Mouse (Mus musculus): ENCODE measurements around the gene Phlda1. TPM values are rescaled to one million over a fixed set of nuclear protein-coding genes. Genes with fewer than 3 reads are reported as not detected.

Phlda1 gene
- total RNA-seq, 2 experiments from 2014 or later, result 3.4 to 3.7 TPM

DNA sequence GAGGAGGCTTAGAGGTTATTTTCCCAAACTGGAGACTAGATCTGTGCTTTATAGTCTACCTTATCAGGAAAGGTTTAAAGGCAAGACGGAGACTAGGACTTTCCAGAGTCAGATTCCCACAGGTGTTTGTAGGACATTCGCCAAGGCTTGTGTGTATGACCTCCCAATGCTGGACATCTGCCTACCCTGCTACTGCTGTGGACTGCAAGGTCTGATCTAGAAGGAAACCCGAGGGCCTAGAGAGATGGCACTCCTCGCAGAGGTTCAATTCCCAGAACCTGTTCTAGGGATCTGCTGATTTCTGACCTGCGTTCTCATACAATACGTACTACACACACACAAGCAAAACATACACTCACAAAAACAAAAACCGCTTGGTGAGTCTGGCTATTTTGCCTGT lies 680 bp upstream of the Phlda1 start:
- DNase-seq, result no peak

DNA sequence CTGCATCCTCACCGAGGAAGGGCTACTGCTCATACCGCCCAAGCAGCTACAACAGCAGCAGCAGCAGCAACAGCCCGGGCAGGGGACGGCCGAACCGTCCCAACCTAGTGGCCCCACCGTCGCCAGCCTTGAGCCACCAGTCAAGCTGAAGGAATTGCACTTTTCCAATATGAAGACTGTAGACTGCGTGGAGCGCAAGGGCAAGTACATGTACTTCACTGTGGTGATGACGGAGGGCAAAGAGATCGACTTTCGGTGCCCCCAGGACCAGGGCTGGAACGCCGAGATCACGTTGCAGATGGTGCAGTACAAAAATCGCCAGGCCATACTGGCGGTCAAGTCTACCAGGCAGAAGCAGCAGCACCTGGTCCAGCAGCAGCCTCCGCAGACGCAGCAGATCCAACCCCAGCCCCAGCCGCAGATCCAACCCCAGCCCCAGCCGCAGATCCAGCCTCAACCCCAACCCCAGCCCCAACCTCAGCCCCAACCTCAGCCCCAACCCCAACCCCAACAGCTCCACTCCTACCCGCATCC lies 907 bp downstream of the Phlda1 start:
- peak; percentile 10 for DNase-seq

- peak; percentile 57 for DNase-seq
Measured at GRCm38 (mm10) chr10:111507460-111508211, 1.6 kb downstream of the Phlda1 start.

- no peak for DNase-seq
Measured at GRCm38 (mm10) chr10:111508324-111509080, 2.4 kb downstream of the Phlda1 start.

DNA sequence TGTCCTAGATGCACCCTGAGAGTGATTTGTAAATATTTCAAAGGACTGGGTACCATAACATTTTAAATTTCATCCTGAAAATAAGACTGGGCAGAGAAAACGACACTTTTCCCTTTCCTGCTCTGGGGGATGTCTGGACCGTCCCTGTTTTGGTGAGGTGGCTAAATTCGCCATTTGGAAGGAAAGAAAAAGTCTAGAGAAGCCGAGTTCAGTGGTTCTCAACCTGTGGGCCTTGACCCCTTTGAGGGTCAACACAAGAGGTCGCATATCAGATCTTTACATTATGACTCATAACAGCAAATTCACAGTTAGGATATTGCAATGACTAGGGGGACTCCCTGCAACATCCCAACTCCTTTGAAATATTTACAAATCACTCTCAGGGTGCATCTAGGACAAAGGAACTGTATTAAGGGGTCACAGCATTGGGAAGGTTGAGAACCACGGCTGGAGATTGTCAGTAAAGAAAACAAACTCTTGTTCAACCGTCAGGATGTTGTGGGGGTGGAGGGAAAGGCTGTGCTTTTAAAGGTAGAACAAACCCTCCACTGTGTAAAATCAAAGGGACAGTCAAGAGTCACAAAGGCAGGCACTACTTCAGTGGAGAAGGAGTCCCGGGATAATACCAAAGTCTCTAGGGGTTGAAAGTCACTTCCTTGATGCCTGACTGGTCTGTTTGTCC lies 3.2 kb downstream of the Phlda1 start:
- DNase-seq, result no peak

GRCm38 (mm10) chr10:111509981-111510380 lies 3.9 kb downstream of the Phlda1 start:
- no peak for DNase-seq

- no peak for DNase-seq
Measured at GRCm38 (mm10) chr10:111510798-111511197, 4.7 kb downstream of the Phlda1 start.

DNA sequence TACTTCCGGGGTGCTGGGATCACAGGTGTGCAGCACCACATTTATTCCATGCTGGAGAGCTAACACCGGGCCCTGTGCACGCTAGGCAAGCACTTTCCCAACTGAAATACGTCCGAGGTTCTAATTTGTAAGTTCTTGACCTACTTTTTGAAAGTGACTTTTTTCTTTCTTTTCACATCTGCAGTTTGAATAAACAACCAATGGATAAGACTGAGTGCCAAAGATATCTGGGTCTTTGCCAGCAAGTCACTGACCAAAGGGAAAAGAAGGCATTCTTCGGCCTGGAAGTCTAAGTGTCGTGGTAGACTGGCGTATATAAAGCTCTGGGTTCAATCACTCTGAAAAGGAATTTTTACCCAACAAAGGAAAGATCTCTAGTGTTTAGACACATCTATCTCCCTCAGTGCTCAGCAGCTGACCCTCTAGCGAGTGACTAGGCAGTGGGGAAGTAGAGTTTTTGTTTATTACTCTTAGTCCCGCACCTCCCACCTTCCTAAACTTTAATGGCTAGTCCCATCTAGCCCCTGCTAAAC lies 6.0 kb downstream of the Phlda1 start:
- DNase-seq, result peak; percentile 11

DNA sequence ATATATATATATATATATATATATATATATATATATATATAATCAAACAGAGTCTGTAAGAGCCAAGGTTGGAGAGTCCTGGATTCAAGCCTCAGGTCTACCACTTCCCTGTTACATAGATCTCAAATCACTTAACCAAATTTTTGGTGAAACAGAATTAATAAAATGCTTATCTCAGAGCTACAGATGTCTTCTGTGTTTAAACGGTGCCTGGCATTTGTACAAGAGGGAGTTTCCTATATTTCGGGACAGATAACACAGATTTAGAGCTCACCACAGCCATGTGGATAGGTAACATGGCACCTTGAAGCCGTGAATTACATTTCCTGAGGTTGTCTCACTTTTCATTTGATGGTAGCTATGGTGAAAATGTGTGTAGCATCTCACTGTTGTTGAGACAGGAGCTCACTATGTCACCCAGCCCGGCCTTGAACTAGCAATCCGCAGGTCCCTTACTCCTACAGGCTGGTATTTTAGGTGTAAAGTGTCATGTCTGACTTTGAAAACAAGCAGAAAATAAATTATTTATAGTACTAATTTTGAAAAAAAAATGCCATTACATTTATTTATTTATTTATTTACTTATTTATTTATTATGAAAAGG lies 8.3 kb downstream of the Phlda1 start:
- DNase-seq, result no peak

DNA sequence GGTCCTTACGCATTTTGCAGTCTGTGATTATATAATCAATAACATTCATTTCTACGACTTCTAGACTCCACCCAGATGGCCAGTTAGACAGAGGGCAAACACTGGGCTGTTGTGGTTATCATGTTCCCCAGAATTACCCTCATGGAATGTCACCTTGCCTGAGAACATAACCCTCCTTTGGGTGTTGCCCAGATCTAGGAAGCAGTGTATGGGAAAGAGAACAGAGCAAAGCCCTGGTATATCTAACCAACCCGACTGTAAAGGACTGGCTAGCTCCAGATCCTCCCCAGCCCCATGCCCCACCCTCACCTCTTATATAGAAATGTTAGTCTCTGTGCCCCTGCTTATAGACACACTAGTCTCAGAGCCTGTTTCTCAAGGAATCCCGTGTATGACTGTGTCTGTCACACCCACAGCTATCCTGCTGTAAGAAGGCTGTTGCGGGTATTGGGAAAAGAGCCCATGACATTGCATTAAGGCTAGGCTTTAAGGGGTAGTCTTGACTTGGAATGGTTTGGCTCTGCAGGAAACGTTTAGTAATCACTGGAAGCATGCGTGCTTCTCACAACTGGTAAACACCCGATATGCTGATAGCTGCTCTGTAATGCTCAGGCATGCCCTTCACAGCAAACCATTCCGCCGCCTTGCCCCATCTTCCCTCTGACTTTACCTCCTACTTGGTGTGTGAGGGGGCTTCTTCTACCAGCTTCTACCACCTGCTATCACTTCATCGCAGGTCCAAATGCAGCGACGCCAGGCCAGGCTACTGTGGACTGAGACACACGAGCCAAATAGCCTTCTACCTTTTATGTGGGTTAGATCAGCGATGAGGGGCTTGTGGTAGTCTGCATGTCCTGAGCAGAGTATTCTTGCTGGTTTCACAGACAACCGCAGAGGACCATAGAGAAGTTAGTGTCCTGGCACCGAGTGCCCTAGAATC lies 9.3 kb downstream of the Phlda1 start:
- no peak for DNase-seq

- peak; percentile 65 for DNase-seq
Measured at GRCm38 (mm10) chr10:111516172-111516588, 10.1 kb downstream of the Phlda1 start.

- no peak for DNase-seq
Measured at GRCm38 (mm10) chr10:111516804-111517436, 10.8 kb downstream of the Phlda1 start.

DNA sequence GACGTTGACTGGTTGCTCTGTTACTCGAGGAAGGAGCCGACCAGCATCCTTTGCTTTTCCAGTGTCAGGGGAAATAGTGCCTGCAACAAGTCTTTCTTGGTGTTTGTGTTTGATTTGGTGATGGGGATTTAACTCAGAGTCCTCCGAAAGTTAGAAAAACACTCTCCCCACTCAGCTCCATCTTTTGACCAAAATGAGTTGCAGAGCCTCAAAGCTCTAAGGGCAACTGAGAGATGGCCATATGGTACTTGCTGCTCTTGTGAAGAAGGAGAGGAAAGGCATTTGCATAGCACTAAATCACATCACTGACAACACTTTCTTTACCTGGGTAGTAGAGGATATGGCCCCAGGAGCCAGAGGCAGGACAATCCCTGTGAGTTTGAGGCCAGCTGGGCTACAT lies 12.3 kb downstream of the Phlda1 start:
- no peak for DNase-seq

- no peak for DNase-seq
Measured at GRCm38 (mm10) chr10:111519620-111520370, 13.7 kb downstream of the Phlda1 start.

DNA sequence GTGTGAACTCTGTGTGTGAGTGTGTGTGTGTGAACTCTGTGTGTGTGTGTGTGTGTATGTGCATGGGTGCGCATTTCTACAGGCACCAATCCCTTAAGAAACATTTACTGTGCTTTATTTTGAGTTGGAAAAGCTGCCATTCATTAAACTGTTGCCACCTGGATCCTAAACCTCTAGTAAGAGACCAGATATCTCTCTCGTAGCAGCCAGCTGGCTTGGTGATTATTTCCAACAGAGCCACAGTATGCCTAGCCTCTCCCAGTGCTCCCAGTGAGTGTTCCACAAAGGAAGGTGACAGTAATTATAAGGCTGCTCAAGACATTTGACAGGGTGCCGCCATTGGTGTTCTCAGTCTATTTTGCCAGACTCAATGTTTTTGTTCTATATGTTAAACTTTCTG lies 14.5 kb downstream of the Phlda1 start:
- no peak for DNase-seq

DNA sequence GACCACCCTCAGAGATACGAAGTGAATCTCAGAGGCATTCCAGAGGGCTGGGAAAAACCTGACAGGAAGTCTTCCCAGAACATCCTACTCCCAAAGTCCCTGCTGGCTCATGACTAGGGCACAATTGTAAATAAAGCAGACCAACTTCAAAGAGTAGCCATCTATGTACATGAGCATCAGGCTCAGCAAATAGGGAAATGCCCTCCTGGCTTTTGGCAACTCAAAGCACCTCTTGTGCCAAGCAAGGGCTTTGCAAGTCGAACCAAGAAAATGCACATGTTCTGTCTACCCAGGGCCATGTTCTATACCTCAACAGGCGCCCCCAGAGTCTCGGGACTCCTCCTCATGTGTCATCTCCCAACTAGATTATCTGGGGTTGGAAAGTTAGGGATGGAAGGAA lies 15.6 kb downstream of the Phlda1 start:
- DNase-seq, result no peak

- no peak for DNase-seq
Measured at GRCm38 (mm10) chr10:111522230-111522629, 16.1 kb downstream of the Phlda1 start.

DNA sequence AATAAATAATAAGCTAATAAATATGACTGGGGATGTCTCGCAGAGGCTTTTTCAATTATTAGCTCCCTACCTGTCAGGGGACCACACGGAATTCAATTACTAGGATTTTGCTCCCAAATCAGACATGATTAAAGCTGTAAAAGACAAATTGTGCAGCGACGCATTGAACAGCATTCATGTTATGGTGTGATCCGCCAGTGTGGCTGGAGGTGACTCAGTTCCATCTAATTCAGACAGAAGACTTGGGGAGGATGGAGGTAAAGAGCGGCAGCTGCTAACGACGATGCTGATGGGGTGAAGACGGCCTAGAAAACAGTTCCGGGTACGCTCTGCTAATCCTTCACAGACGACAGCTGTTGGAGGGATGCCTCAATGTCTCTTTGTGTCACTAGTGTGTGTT lies 17.8 kb downstream of the Phlda1 start:
- no peak for DNase-seq

- no peak for DNase-seq
Measured at GRCm38 (mm10) chr10:111527057-111527456, 21.0 kb downstream of the Phlda1 start.

DNA sequence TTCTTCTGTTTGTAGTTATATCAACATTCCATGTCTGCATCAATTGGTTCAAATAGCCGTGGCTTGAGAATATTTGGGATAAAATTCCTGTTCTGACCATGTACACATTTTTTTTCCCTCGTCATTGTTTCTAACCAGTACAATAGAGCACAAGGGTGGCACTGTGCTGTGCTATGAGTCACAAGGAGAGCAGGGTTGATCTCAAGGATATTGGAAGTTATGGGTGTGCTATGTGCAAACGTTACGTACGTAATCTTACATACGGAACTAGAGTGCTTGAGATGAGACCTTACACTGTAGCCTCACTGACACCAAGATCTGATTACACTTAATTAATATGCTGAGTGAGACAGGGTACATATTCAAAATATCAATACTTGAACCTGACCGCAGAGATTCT lies 21.5 kb downstream of the Phlda1 start:
- DNase-seq, result no peak

Measured in gastrocnemius, postnatal 25 days (tissue).